8 mouse cellular contexts compared by ENCODE assay signal in the genomic region with DNA sequence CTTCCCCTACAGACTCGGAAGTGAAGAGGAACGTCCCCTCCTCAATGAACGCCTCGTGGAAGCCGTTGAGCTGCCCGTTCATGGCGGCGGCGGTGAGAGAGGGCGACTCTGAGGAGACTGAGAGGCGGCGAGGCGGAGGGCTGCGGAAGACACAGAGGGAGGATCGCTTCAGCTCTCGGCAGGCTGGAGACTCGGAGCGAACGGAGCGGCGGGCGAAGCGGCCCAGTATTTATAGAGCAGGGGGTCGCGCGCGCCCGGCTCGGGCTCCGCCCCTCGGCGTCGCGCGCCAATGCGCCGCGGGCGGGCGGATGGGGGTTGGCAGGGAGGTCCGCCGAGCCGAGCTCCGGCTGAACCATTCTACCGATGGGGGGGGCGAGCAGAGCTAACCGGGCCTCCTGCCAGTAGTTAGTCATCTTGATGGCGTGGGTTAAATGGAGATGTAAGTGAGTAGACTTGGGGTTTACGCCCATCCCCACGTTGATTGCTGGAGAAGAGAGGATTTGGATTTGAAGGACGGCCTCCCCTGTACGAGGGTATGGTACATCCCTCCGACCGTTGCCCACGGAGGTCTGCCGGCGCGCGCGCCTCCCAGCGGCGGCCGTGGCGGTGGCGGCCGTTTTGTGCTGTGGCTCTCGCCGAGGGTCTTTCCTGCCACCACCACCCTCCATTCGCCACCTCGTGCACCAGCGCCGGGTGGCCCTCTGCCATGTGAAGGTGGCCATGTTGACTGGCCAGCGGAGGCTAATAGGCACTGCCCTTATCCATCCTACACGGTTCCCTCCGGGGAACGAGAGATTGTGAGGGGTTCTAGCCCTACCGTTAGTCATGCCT. TPM values are rescaled to one million over a fixed set of nuclear protein-coding genes. Genes with fewer than 3 reads are reported as not detected.
DNase-seq lines count a peak whose midpoint lies in the region; ATAC-seq lines count a peak whose summit lies in the region.

A gene (minus strand): TSS at position 204 of the 831 bp plus-strand sequence.

- no peaks in the 10 kb centered on the region for H3K9me3 ChIP-seq in forebrain, embryonic 10.5 days
- H3K9me3 ChIP-seq in heart, embryonic 15.5 days (replicated peaks), result no peaks in the 10 kb centered on the region
- no peaks in the 10 kb centered on the region for H3K9me3 ChIP-seq in liver, embryonic 15.5 days (replicated peaks)
- H3K9me3 ChIP-seq in neural tube, embryonic 12.5 days, result no peaks in the 10 kb centered on the region

- peak within 1 kb of the TSS; percentile 98 for H3K4me3 ChIP-seq in forebrain, embryonic 10.5 days
- H3K4me3 ChIP-seq in heart, embryonic 15.5 days, result peak within 1 kb of the TSS; percentile 83
- peak within 1 kb of the TSS; percentile 93 for H3K4me3 ChIP-seq in liver, embryonic 15.5 days (replicated peaks)
- peak within 1 kb of the TSS; percentile 95 for H3K4me3 ChIP-seq in neural tube, embryonic 12.5 days

- DNase-seq in CD8-positive naive resting alpha-beta T cell, adult 2 months (ENCODE audit: low read depth in 2 of 2, low spot score in 2 of 2), result peak; percentile 94 to 96
- DNase-seq in c-Kit-positive CD71-negative TER-119-negative erythroid progenitor cells, embryonic 14.5 days (ENCODE audit: low read depth), result peak; percentile 72
- DNase-seq in forebrain, embryonic 10.5 days (ENCODE audit: extremely low spot score, low spot score), result peak; percentile 93
- DNase-seq in kidney, postnatal 36 days, result peak; percentile 91 to 94
- peak; percentile 97 for DNase-seq in telencephalon, adult 2 months (ENCODE audit: low read depth, low spot score)

- H3K9ac ChIP-seq in heart, embryonic 15.5 days, result peak within 1 kb of the TSS; percentile 98
- peak within 1 kb of the TSS; percentile 98 for H3K9ac ChIP-seq in liver, embryonic 15.5 days
- peak within 1 kb of the TSS; percentile 99 for H3K9ac ChIP-seq in neural tube, embryonic 12.5 days

- H3K27me3 ChIP-seq in forebrain, embryonic 10.5 days (ENCODE audit: poor library complexity, severe bottlenecking), result no peaks in the 10 kb centered on the region
- H3K27me3 ChIP-seq in heart, embryonic 15.5 days, result no peaks in the 10 kb centered on the region
- H3K27me3 ChIP-seq in liver, embryonic 15.5 days, result no peaks in the 10 kb centered on the region
- H3K27me3 ChIP-seq in neural tube, embryonic 12.5 days (replicated peaks), result no peaks in the 10 kb centered on the region

- peak within 1 kb of the TSS; percentile 100 for H3K27ac ChIP-seq in forebrain, embryonic 10.5 days
- H3K27ac ChIP-seq in heart, embryonic 15.5 days, result peak within 1 kb of the TSS; percentile 99
- H3K27ac ChIP-seq in liver, embryonic 15.5 days (replicated peaks), result peak within 1 kb of the TSS; percentile 95
- peak within 1 kb of the TSS; percentile 92 for H3K27ac ChIP-seq in neural tube, embryonic 12.5 days

- under 1% methylated on average over 77 of the region's 77 CpGs for WGBS in forebrain, embryonic 10.5 days
- under 1% methylated on average over 71 of the region's 77 CpGs for WGBS in heart, embryonic 15.5 days
- under 1% methylated on average over 77 of the region's 77 CpGs for WGBS in liver, embryonic 15.5 days (ENCODE audit: insufficient replicate concordance)
- WGBS in neural tube, embryonic 12.5 days, result under 1% methylated on average over 77 of the region's 77 CpGs

- H3K4me1 ChIP-seq in forebrain, embryonic 10.5 days, result peaks cover 30% of the 10 kb centered on the region
- peaks cover 30% of the 10 kb centered on the region for H3K4me1 ChIP-seq in heart, embryonic 15.5 days (replicated peaks)
- peaks cover 33% of the 10 kb centered on the region for H3K4me1 ChIP-seq in liver, embryonic 15.5 days (replicated peaks)
- H3K4me1 ChIP-seq in neural tube, embryonic 12.5 days, result peaks cover 15% of the 10 kb centered on the region

- ATAC-seq in heart, embryonic 15.5 days (replicated peaks; ENCODE audit: insufficient number of reproducible peaks, insufficient read depth, low FRiP score, low read depth), result peak; percentile 89
- peak; percentile 86 for ATAC-seq in liver, embryonic 15.5 days (ENCODE audit: insufficient read depth)
- ATAC-seq in neural tube, embryonic 12.5 days (ENCODE audit: low FRiP score, low read depth), result peak; percentile 88

- H3K36me3 ChIP-seq in forebrain, embryonic 10.5 days (replicated peaks), result peaks cover 37% of the 10 kb centered on the region
- peaks cover 32% of the 10 kb centered on the region for H3K36me3 ChIP-seq in heart, embryonic 15.5 days
- peaks cover 34% of the 10 kb centered on the region for H3K36me3 ChIP-seq in liver, embryonic 15.5 days (replicated peaks)
- peaks cover 23% of the 10 kb centered on the region for H3K36me3 ChIP-seq in neural tube, embryonic 12.5 days

- H3K4me2 ChIP-seq in heart, embryonic 15.5 days, result peak within 1 kb of the TSS; percentile 83
- H3K4me2 ChIP-seq in liver, embryonic 15.5 days, result peak within 1 kb of the TSS; percentile 78
- peak within 1 kb of the TSS; percentile 76 for H3K4me2 ChIP-seq in neural tube, embryonic 12.5 days (replicated peaks)

RNA-seq across cellular contexts. Expression of the gene that starts here (rescaled TPM):
- polyA plus RNA-seq in forebrain, embryonic 10.5 days (2016; fragmentation: Nextera tagmentation; extraction: Ambion mirVana), result 490 and 511 TPM in 2 replicates
- 247 and 267 TPM in 2 replicates for polyA plus RNA-seq in heart, embryonic 15.5 days (2015; fragmentation: Nextera tagmentation; extraction: Ambion mirVana)
- 136 and 143 TPM in 2 replicates for polyA plus RNA-seq in liver, embryonic 15.5 days (2015; fragmentation: Nextera tagmentation; extraction: Ambion mirVana)
- polyA plus RNA-seq in neural tube, embryonic 12.5 days (2016; fragmentation: Nextera tagmentation; extraction: Ambion mirVana), result 379 and 423 TPM in 2 replicates

Comparison
In these comparisons a context has a peak if more than half of its experiments do, and no peak if none do; other contexts are left out.
1. Peak in every context shown above with its lines: DNase-seq, ATAC-seq, H3K4me3 ChIP-seq and H3K27ac ChIP-seq.